Mouse (Mus musculus) cerebellum, adult 8-10 months (tissue): ENCODE results near the gene Slc5a2.

Experiments
- DNase-seq: peaks from one replicate; pipeline ENCODE4 v3.0.0; 2022

Slc5a2 gene

GRCm38 (mm10) chr7:128252609-128253008, 12.8 kb upstream of the Slc5a2 start:
- DNase-seq: no peak

DNA sequence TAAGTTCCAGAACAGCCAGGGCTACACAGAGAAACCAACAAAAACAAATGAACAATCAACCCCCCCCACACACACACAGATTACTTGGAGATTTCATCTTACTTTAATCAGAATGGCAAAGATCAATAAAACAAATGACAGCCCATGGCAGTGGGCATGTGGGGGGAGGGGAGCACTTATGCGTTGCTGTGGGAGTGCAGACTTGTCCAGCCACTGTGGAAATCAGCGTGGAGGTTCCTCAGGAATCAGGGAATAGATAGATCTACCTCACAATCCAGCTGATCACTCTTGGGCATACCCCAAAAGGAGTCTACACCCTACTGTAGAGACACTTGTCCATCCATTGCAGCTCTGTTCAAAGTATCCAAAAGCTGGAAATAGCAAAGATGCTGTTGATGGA, 10.5 kb upstream of the Slc5a2 start:
- no peak for DNase-seq

DNA sequence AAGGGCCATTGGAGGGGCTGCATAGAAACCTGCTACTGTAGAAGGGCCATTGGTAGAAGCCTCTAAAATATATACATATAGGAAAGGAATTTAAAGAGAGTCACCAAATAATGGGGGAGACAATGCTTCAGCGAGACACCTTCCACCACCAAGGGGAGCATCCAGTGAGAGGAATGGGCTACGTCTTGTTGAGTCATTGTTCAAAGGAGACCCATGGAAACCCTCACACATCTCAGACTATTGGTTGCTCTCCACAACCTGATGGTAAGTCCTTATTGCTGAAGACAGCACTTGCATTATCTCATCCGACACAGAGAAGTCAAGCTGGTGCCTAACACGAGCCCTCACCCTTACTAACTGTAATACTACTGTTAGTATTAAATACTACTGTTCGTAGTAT, 9.7 kb upstream of the Slc5a2 start:
- no peak for DNase-seq

GRCm38 (mm10) chr7:128256783-128257334, 8.6 kb upstream of the Slc5a2 start:
- no peak for DNase-seq

DNA sequence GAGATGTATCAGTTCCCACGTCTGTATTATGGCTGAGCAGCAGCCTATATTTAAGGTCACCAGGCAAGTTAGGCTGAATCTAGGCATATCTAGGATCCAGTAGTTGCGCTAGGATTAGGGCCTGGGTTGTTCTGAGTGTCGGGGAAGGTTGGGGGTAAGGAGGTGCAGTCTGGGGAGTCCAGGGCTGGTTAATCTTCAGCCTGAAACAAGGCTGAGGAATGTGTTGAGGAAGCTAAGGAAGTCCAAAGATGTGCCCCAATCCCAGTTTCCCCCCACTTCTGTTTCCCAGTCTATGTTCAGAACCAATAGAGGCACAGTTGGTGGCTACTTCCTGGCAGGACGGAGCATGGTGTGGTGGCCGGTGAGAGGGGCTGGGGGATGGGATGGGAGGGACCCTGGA, 599 bp downstream of the Slc5a2 start:
- no peak for DNase-seq

DNA sequence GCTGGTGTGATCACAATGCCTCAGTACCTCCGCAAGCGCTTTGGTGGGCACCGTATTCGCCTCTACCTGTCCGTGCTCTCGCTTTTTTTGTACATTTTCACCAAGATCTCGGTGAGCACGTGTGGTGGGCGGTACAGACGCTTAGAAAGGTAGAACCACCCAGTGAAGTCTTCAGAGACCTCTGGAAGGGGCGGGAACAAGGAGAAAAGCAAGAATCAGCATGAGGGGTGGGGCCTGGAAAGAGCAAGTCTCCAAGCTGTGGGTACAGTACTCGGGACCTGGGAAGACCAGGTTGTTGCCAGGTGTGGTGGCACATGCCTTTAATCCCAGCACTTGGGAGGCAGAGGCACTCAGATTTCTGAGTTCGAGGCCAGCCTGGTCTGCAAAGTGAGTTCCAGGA, 1.9 kb downstream of the Slc5a2 start:
- no peak for DNase-seq

DNA sequence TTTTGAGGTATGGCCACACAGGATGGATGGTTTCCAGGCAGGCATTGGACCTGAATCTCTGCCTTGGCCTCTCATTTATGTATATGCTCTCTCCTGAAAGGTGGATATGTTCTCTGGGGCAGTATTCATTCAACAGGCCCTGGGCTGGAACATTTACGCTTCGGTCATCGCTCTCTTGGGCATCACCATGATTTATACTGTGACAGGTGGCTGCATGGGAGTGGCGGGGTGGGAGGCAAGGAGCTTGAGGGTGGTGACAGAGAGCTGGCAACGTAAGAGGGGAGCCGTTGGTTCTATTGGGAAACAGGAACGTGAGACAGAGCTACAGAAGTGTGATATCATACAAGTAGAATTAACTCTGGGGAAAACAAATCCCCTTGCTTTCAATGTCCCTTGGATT, 2.4 kb downstream of the Slc5a2 start:
- DNase-seq: no peak

DNA sequence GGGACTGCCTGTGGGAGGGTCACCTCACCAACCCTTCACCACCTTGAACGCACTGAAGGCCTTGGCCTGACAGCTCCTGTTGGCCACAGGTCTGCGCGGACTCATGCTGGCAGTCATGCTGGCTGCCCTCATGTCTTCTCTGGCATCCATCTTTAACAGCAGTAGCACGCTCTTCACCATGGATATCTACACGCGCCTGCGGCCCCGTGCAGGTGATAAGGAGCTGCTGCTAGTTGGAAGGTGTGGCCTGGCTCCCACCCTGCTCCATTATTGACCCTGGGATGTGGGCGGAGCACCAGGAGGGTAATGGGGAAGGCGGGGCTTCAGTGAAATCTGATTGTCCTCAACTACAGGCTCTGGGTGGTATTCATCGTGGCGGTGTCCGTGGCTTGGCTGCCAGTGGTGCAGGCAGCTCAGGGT, 5.0 kb downstream of the Slc5a2 start:
- peak; percentile 54 for DNase-seq

DNA sequence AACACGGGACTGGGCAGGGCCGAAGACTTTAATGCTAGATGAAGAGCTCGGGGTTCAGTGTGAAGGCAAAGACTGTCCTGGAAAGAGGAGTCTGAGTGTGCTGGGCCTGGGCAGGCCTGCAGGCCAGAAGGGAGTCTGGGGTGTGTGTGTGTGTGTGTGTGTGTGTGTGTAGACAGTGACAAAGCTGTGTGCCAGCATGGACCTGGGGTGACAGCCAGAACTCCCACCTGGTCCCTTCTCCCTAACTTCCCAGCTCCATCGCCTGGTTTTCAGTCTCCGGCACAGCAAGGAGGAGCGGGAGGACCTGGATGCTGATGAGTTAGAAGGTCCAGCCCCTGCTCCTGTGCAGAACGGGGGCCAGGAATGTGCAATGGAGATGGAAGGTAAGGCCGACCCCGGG, 6.0 kb downstream of the Slc5a2 start:
- peak; percentile 35 for DNase-seq

GRCm38 (mm10) chr7:128276051-128276450, 10.6 kb downstream of the Slc5a2 start:
- no peak for DNase-seq

- no peak for DNase-seq
Observed at GRCm38 (mm10) chr7:128279750-128280149, 14.3 kb downstream of the Slc5a2 start.

DNA sequence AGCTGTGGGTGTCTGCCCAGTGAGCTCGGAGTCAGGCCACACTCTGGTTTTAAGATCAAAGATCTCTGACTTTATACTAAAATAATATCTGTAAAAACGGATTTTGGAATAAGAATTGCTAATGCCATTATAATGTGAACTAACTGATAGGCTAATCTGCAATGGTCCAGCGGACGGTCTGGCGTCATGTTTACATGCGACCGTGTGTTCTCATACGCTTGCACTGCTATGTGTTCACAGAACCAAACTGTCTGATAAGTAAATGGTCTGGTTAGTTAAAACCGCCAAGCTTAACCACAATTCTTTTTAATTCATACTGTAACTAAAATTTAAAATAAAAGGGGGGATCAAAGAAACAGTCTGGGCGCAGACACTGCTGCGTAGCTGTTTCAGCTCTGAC, 16.3 kb downstream of the Slc5a2 start:
- no peak for DNase-seq

DNA sequence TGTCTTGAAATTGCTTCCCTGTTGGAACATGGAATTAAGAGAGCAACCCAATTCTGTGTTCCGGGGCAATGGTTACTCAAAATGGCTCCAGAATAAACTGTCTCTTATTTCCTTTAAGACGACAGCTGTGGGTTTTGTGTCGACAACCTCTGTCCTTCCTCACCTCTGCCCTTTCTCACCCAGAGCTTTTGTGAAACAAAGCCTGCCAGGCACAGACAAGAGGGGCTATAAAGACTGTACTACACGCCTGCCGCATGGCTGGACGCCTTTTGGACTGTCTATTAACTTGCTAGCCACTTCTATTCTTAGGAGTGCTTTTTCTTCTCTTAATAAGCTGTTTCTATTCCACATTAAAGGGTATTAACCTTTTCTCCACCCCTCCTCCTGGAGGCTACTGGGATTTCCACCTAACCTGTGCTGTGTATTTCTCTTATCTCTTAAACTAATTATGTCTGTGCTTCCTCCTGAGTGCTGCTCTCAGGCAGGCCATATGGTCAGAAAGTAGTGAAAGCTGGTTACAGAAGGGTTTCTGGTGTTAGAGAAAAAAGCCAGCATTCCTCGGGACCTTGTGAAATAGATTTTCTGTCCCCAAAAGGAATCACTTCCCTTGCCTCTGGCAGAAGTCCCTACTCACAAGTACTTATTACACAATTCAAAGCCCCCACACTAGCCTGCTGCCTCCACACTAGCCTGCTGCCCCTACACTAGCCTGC, 17.2 kb downstream of the Slc5a2 start:
- DNase-seq: no peak

GRCm38 (mm10) chr7:128284047-128284446, 18.6 kb downstream of the Slc5a2 start:
- no peak for DNase-seq

GRCm38 (mm10) chr7:128285060-128285459, 19.6 kb downstream of the Slc5a2 start:
- DNase-seq: no peak

GRCm38 (mm10) chr7:128288923-128289544, 23.6 kb downstream of the Slc5a2 start:
- DNase-seq: no peak

DNA sequence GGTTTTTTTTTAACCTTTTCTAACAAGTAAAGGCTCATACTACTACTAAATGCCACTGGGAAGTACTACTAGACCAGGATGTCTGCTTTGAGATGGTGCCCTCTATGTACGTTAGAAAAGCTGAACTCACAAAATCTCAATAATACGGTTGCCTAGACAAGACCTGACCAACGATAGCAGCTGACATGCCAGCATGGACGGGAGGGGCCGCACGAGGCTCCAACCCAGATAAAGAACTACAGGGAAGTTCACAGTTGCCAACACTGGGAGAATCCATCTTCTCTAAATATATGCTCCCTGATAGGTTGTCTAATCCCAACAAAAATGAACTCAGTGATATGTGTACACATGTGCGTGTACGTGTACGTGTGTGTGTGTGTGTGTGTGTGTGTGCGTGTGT, 29.3 kb downstream of the Slc5a2 start:
- DNase-seq: no peak

GRCm38 (mm10) chr7:128296514-128296913, 31.1 kb downstream of the Slc5a2 start:
- DNase-seq: no peak

DNA sequence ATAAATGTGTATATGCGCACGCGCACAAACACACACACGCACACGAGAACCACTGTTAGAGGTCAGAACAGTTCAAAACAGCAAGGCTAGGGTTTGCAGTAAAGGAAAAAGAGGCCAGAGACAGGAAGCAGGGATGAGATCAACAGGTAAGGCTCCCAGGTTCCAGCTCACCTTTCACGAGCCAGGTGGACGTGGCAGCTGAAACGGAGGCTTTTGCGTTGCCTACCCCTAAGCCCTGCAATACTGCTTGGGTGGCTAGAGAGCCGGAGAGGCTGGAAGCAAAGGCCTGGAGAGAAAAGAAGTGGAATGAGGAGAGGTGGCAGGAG, 31.8 kb downstream of the Slc5a2 start:
- no peak for DNase-seq

- peak; percentile 77 for DNase-seq
Observed at GRCm38 (mm10) chr7:128297617-128298480, 32.4 kb downstream of the Slc5a2 start, which contains the start of gene BC017158. TSS of gene BC017158 (minus strand) at chr7:128298170.

GRCm38 (mm10) chr7:128298481-128299342, 33.3 kb downstream of the Slc5a2 start:
- DNase-seq: no peak

GRCm38 (mm10) chr7:128300952-128301351, 35.5 kb downstream of the Slc5a2 start:
- DNase-seq: no peak

DNA sequence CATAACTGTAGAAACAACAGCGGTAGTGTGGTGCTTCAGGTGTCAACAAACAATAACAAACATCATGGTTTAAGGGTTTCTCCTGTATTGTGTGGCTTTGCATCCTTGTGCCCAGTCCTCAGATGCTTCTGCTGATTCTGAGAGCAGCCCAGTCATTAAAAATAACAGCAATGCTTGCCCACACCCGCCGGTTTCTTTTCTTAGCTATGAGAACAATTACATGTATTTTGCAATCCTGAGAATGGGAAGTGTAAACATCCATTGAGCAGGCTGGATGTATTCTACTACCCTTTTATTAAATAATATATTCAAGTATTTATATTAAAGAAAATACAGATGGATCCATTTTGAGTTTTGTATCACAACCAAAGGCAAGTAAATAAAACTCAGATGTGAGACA, 36.7 kb downstream of the Slc5a2 start:
- no peak for DNase-seq
